Mouse (Mus musculus): Measurements from ENCODE around the gene 9130023H24Rik. TPM values are rescaled to one million over a fixed set of nuclear protein-coding genes. Genes with fewer than 3 reads are reported as not detected.

9130023H24Rik gene
- total RNA-seq, 2 experiments from 2014 or later, result 8.4 TPM

- DNase-seq (ENCODE audit: low spot score in 2 of 2), result peak; percentile 50 to 76
Measured at GRCm38 (mm10) chr7:128247443-128247842, 9.6 kb upstream of the 9130023H24Rik start.

GRCm38 (mm10) chr7:128246496-128247391 is 8.9 kb upstream of the 9130023H24Rik start, which contains the start of gene Tgfb1i1:
Gene Tgfb1i1, plus strand, starts transcription at chr7:128246812.
- DNase-seq (ENCODE audit: low spot score in 2 of 2), result no peak

- no peak for DNase-seq (ENCODE audit: low spot score in 2 of 2)
Measured at GRCm38 (mm10) chr7:128245547-128245946, 7.7 kb upstream of the 9130023H24Rik start.

GRCm38 (mm10) chr7:128244410-128245025 is 6.7 kb upstream of the 9130023H24Rik start:
- DNase-seq (ENCODE audit: low spot score in 2 of 2), result no peak

GRCm38 (mm10) chr7:128243921-128244320 is 6.1 kb upstream of the 9130023H24Rik start:
- DNase-seq (ENCODE audit: low spot score in 2 of 2), result no peak

GRCm38 (mm10) chr7:128242331-128242730 is 4.5 kb upstream of the 9130023H24Rik start:
- DNase-seq (ENCODE audit: low spot score in 2 of 2), result no peak

- no peak for DNase-seq (ENCODE audit: low spot score in 2 of 2)
Measured at GRCm38 (mm10) chr7:128240131-128240784, 2.4 kb upstream of the 9130023H24Rik start.

GRCm38 (mm10) chr7:128238991-128239390 is 1.2 kb upstream of the 9130023H24Rik start:
- DNase-seq (ENCODE audit: low spot score in 2 of 2), result no peak

- no peak for DNase-seq (ENCODE audit: low spot score in 2 of 2)
Measured at GRCm38 (mm10) chr7:128237593-128237926, 271 bp downstream of the 9130023H24Rik start.

GRCm38 (mm10) chr7:128236856-128237592 is 807 bp downstream of the 9130023H24Rik start, which contains the start of gene Armc5:
Gene Armc5, plus strand, starts transcription at chr7:128237342.
- peak; percentile 72 to 82 for DNase-seq (ENCODE audit: low spot score in 2 of 2)

GRCm38 (mm10) chr7:128236426-128236825 is 1.4 kb downstream of the 9130023H24Rik start:
- DNase-seq (ENCODE audit: low spot score in 2 of 2), result no peak

GRCm38 (mm10) chr7:128235481-128235880 is 2.4 kb downstream of the 9130023H24Rik start:
- no peak for DNase-seq (ENCODE audit: low spot score in 2 of 2)

- DNase-seq (ENCODE audit: low spot score in 2 of 2), result no peak
Measured at GRCm38 (mm10) chr7:128234796-128235195, 3.0 kb downstream of the 9130023H24Rik start.

- no peak for DNase-seq (ENCODE audit: low spot score in 2 of 2)
Measured at GRCm38 (mm10) chr7:128231741-128232140, 6.1 kb downstream of the 9130023H24Rik start.

- no peak for DNase-seq (ENCODE audit: low spot score in 2 of 2)
Measured at GRCm38 (mm10) chr7:128220936-128221335, 16.9 kb downstream of the 9130023H24Rik start.

- DNase-seq (ENCODE audit: low spot score in 2 of 2), result no peak
Measured at GRCm38 (mm10) chr7:128219952-128220351, 17.9 kb downstream of the 9130023H24Rik start.

GRCm38 (mm10) chr7:128209826-128210225 is 28.0 kb downstream of the 9130023H24Rik start:
- no peak for DNase-seq (ENCODE audit: low spot score in 2 of 2)

GRCm38 (mm10) chr7:128208187-128208586 is 29.6 kb downstream of the 9130023H24Rik start:
- DNase-seq (ENCODE audit: low spot score in 2 of 2), result peak in 1 of 2 experiments; percentile 25

GRCm38 (mm10) chr7:128206152-128206551 is 31.7 kb downstream of the 9130023H24Rik start, which contains the start of gene Cox6a2:
Gene Cox6a2, minus strand, starts transcription at chr7:128206387.
- DNase-seq (ENCODE audit: low spot score in 2 of 2), result no peak

GRCm38 (mm10) chr7:128205695-128206094 is 32.1 kb downstream of the 9130023H24Rik start:
- no peak for DNase-seq (ENCODE audit: low spot score in 2 of 2)

GRCm38 (mm10) chr7:128204179-128204578 is 33.7 kb downstream of the 9130023H24Rik start:
- no peak for DNase-seq (ENCODE audit: low spot score in 2 of 2)
